Mouse (Mus musculus) heart, embryonic 13.5 days (tissue): ENCODE measurements around the gene Nrd1. TPM values are rescaled to one million over a fixed set of nuclear protein-coding genes. Genes with fewer than 3 reads are reported as not detected.

Source experiments
- ATAC-seq: fragments of 200-750 bp; cut with Nextera tagmentation; 2 replicates; pipeline ENCODE4 v1.8.0; 2017; ENCODE audit warnings: moderate TSS enrichment; ENCODE audit not compliant: insufficient number of reproducible peaks, low FRiP score, low TSS enrichment; ENCODE audit errors: extremely low read depth
- H3K27ac ChIP-seq: fragments of 300-500 bp; sonication (generic); replicated peaks from 2 replicates; pipeline ENCODE4 v1.5.1; 2015; ENCODE audit warnings: moderate library complexity, mild to moderate bottlenecking, inconsistent platforms
- H3K27me3 ChIP-seq: fragments of 300-500 bp; sonication (generic); replicated peaks from 2 replicates; pipeline ENCODE4 v1.6.1; 2015; ENCODE audit warnings: mild to moderate bottlenecking, inconsistent platforms
- H3K36me3 ChIP-seq: fragments of 300-500 bp; sonication (generic); 2 replicates; pipeline ENCODE4 v1.6.1; 2015; ENCODE audit warnings: mild to moderate bottlenecking, inconsistent platforms
- H3K4me1 ChIP-seq: fragments of 300-500 bp; sonication (generic); 2 replicates; pipeline ENCODE4 v1.6.1; 2015; ENCODE audit warnings: inconsistent platforms
- H3K4me2 ChIP-seq: fragments of 300-500 bp; sonication (generic); 2 replicates; pipeline ENCODE4 v1.6.1; 2015; ENCODE audit warnings: inconsistent platforms, mild to moderate bottlenecking, moderate library complexity
- H3K4me3 ChIP-seq: fragments of 300-500 bp; sonication (generic); 2 replicates; pipeline ENCODE4 v1.5.1; 2015; ENCODE audit warnings: moderate library complexity, mild to moderate bottlenecking, inconsistent platforms
- H3K9ac ChIP-seq: fragments of 300-500 bp; sonication (generic); 2 replicates; pipeline ENCODE4 v1.6.1; 2015; ENCODE audit warnings: inconsistent platforms, mild to moderate bottlenecking, moderate library complexity
- H3K9me3 ChIP-seq: fragments of 300-500 bp; sonication (generic); 2 replicates; pipeline ENCODE4 v1.6.1; 2016; ENCODE audit warnings: inconsistent platforms
- WGBS: fragments of 180-500 bp; shearing (Covaris S2); methylation state at CpG from one replicate; pipeline ENCODE4 v1.1.7; 2015; ENCODE audit warnings: mixed read lengths; 5-methylcytosine and 5-hydroxymethylcytosine counted together
- polyA plus RNA-seq: library from polyadenylated mRNA; unstranded; fragments of >200 nt; fragmentation: Nextera tagmentation; extraction: Ambion mirVana; gene quantifications from 2 replicates; pipeline ENCODE4 v1.2.1, GENCODE M21; 2015

The Nrd1 gene
- polyA plus RNA-seq, 1 experiment from 2014 or later, result 47.4 TPM

DNA sequence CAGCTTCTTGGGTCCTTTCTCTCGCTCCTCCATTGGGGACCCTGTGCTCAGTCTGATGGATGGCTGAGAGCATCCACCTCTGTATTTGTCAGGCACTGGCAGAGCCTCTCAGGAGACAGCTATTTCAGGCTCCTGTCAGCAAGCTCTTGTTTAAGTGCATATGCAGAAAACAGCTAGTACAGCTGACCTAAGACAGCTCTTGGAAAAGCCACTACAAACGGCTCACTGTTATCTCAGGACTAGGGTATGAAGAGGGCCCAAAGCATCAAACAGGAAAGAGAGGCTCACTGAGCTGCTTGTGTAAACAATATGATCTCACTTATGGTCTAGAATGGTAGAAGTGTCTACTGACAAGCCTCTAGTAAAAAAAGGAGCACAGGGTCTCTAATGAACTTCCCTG is 93.8 kb downstream of the Nrd1 start:
- Histone ChIP-seq H3K9me3 (no peaks in the 10 kb centered on the region), H3K27me3 (no peaks in the 10 kb centered on the region), H3K4me3 (no peak overlapping the region), H3K9ac (no peak overlapping the region), H3K4me2 (no peak overlapping the region), H3K4me1 (peaks cover 33% of the 10 kb centered on the region), H3K36me3 (peaks cover 14% of the 10 kb centered on the region), H3K27ac (peak overlapping the region; percentile 50)
- WGBS, result 34% methylated on average over 2 of the region's 2 CpGs
- no peak; the same call in 1 of the 2 replicates for ATAC-seq

DNA sequence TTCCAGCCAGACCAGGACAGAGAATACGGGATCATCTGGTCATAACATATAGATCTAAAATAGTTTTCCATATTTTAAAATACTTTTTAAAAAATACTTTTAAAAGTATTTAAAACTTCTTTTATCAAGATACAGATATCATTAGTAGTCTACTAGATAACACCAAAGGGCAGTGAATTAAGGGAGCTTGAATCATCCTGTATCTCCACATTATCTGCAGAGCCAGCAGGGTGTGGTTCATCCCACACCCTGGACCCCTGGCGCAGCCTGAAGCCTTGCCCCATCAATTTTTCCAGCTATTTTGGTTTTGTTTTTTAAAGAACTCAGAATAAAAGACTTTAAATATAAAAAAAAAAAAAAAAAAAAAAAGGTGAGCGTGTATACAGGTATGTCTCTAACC is 98.4 kb downstream of the Nrd1 start:
- no peak overlapping the region for H3K9ac ChIP-seq
- no peak overlapping the region for H3K4me2 ChIP-seq
- peaks cover 23% of the 10 kb centered on the region for H3K36me3 ChIP-seq
- H3K4me1 ChIP-seq, result peaks cover 22% of the 10 kb centered on the region
- 89% methylated on average over 3 of the region's 3 CpGs for WGBS
- H3K27ac ChIP-seq, result no peak overlapping the region
- no peak overlapping the region for H3K4me3 ChIP-seq
- H3K27me3 ChIP-seq, result no peaks in the 10 kb centered on the region
- H3K9me3 ChIP-seq, result no peaks in the 10 kb centered on the region
- ATAC-seq, result no peak

DNA sequence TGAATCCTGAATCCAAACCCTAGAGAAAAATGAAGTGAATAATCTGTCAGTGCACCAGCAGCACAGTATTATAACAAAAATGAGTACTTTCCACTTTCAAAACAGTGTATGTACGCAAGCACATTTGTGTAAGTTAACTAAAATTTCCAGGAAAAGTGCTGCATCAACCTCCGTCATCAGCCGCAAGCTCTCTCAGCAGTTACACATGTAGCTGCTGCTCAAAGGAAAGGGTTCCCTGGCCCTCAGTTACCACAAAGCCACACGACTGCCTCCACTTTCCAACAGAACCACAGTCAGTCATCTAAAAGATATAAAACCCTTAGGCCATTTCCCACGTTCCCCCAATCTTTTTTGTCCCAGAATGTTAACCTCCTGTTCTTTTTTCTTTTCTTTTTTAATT is 102.1 kb downstream of the Nrd1 start:
- Histone ChIP-seq H3K9me3 (no peaks in the 10 kb centered on the region), H3K4me2 (no peak overlapping the region), H3K36me3 (peaks cover 15% of the 10 kb centered on the region), H3K27ac (no peak overlapping the region), H3K27me3 (no peaks in the 10 kb centered on the region), H3K4me3 (no peak overlapping the region), H3K9ac (no peak overlapping the region), H3K4me1 (peaks cover 11% of the 10 kb centered on the region; the same call in 1 of the 2 replicates)
- ATAC-seq, result no peak
- 86% methylated on average over 5 of the region's 5 CpGs for WGBS

DNA sequence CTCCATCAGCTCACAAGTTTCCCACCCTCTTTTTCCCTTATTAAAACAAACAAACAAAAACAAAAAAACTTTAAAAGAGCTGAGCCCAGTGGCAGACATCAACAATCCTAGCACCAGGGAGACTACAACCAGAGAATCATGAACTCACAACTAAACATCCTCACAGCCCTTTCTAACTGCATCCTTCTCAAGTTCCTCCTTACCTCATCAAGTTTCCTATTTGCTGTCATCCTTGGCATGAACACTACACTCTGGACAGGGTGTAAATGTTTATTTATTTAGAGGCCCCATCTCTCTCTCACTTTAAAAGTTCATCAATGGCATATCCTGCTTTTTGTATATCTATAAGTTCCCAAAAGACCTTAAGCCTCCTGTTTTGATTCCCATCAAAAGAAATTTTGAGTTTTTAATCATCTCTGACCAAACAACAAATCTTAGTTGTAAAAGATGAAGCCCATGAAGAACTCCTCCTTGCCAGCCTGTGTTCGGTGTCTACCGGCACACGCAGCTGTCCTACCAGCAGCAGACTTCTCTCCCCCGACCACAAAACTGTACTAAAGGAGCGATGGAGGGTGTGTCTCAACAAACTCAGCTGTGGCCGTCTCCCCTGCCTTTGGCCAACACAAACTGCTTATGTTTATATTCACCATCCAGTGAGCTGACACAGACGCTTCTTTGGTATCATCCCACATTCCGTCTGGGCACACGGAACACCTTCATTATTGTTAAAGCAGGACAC is 102.9 kb downstream of the Nrd1 start:
- H3K27ac ChIP-seq, result no peak overlapping the region
- peaks cover 11% of the 10 kb centered on the region; the same call in 1 of the 2 replicates for H3K4me1 ChIP-seq

DNA sequence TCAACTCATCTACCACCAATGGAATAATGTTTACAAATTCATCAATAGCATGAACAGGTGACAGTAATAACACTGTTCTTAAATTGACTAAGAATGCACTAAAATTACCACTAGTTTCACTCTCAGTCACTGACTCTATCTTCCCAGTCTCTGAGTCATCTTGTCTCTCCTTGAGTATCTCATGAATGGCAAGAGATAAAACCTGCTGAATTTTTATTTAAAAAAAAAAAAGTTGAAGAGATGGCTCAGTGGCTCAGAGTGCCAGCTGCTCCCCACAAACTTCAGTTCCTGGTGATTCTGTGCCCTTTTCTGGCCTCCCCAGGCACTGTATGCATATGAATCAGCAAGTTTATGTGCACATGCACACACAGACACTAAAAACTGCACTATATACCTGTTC is 104.8 kb downstream of the Nrd1 start:
- no peak overlapping the region for H3K9ac ChIP-seq
- ATAC-seq, result no peak

More for the DNA sequence above, 102.9 kb downstream of the Nrd1 start:
- Histone ChIP-seq H3K36me3 (peaks cover 13% of the 10 kb centered on the region), H3K4me3 (no peak overlapping the region), H3K9ac (no peak overlapping the region), H3K9me3 (no peaks in the 10 kb centered on the region), H3K27me3 (no peaks in the 10 kb centered on the region), H3K4me2 (no peak overlapping the region)
- WGBS, result 71% methylated on average over 9 of the region's 9 CpGs
- no peak for ATAC-seq

DNA sequence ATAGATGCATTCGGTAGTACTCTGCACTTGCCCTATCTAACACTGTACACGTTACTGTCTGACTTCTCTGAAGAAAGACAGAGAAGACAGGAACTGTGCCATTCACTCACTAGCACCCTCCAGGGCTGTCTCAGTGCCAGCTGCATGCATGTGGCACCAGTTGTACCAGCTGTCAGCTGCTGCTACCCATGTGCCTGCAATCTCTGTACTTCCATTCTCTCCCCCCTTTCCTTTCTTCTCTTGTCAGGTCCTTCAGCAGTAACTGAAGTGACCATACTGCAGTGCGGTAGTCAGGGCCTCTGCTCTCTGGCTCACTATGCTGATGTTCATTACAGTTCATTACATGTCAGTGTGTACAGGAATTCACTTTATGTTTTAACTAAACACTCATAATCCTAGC is 105.6 kb downstream of the Nrd1 start:
- Histone ChIP-seq H3K36me3 (peaks cover 5% of the 10 kb centered on the region), H3K4me2 (no peak overlapping the region), H3K9ac (no peak overlapping the region), H3K4me1 (peaks cover 11% of the 10 kb centered on the region; the same call in 1 of the 2 replicates), H3K9me3 (no peaks in the 10 kb centered on the region), H3K4me3 (no peak overlapping the region), H3K27ac (no peak overlapping the region), H3K27me3 (no peaks in the 10 kb centered on the region)
- no peak for ATAC-seq
- WGBS, result 57% methylated on average over 3 of the region's 3 CpGs

More for the DNA sequence above, 104.8 kb downstream of the Nrd1 start:
- H3K4me2 ChIP-seq, result no peak overlapping the region
- no peaks in the 10 kb centered on the region for H3K27me3 ChIP-seq
- no peak overlapping the region for H3K27ac ChIP-seq
- no peaks in the 10 kb centered on the region for H3K9me3 ChIP-seq
- peaks cover 11% of the 10 kb centered on the region for H3K36me3 ChIP-seq
- peaks cover 11% of the 10 kb centered on the region; the same call in 1 of the 2 replicates for H3K4me1 ChIP-seq
- no peak overlapping the region for H3K4me3 ChIP-seq

DNA sequence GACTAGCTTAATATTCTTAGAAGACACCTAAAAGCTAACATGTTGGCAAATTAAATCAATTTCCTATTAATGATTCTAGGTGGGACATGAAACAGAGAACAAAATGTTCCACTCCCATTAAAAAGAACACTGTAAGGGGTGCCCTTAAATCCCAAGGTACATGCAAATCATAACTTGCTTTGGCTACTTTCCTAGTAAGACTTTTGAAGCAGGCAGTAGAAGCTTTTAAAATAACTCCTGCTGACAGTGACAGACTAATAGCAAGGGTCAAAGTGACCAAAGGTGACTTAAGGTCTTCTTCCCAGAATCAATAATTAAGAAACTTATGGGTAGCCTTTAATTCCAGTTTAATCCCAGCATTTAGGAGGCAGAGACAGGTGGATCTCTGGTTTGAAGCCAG is 106.1 kb downstream of the Nrd1 start:
- Histone ChIP-seq H3K4me2 (no peak overlapping the region), H3K36me3 (no peaks in the 10 kb centered on the region), H3K27me3 (no peaks in the 10 kb centered on the region), H3K9ac (no peak overlapping the region), H3K27ac (no peak overlapping the region), H3K9me3 (no peaks in the 10 kb centered on the region), H3K4me3 (no peak overlapping the region), H3K4me1 (peaks cover 15% of the 10 kb centered on the region)
- ATAC-seq, result no peak

DNA sequence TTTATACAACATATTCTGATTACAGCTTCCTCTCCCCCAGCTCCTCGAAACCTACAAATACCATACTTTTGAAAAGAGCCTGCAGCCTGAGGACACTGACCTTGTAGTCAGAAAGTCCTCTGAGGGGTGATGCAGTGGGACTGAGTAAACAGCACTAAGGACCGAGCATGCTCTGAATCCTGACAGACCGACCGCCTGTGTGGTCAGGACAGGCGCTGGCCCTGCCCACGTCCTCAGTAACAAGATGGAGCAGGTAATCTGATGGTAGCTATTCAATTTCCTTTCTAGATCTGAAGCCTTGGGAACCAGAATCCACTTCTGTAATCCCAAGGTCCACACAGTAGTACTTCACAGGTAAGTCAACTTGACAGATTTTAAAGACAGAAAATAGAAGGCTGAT is 108.6 kb downstream of the Nrd1 start:
- 83% methylated on average over 6 of the region's 6 CpGs for WGBS
- Histone ChIP-seq H3K27ac (no peak overlapping the region), H3K9me3 (no peaks in the 10 kb centered on the region), H3K27me3 (no peaks in the 10 kb centered on the region), H3K4me3 (no peak overlapping the region), H3K36me3 (no peaks in the 10 kb centered on the region), H3K4me2 (no peak overlapping the region), H3K9ac (no peak overlapping the region), H3K4me1 (peaks cover 26% of the 10 kb centered on the region)
- no peak for ATAC-seq

DNA sequence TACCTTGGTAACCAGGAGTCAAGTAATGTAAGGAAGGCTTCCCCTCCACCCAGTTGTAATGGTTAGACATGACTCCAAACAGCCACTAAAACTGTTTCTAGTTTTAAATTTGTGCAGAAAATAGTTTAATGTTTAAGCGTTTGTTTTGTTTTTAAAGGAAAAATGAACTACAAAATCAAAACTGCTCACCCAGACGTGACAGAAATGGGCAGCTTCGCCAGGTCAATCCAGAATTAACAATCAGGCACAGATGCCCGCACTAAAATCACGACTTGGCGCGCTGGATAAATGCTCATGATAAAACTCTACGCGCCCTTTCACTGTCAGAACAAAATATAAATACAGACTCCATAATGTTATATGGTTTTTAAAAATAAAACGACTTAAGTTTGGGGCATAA is 109.2 kb downstream of the Nrd1 start:
- H3K4me1 ChIP-seq, result peaks cover 29% of the 10 kb centered on the region
- no peak overlapping the region for H3K27ac ChIP-seq
- no peak overlapping the region for H3K9ac ChIP-seq
- H3K4me3 ChIP-seq, result no peak overlapping the region
- ATAC-seq, result no peak
- H3K9me3 ChIP-seq, result no peaks in the 10 kb centered on the region
- no peak overlapping the region for H3K4me2 ChIP-seq
- WGBS, result 87% methylated on average over 10 of the region's 10 CpGs
- H3K36me3 ChIP-seq, result no peaks in the 10 kb centered on the region
- H3K27me3 ChIP-seq, result no peaks in the 10 kb centered on the region

DNA sequence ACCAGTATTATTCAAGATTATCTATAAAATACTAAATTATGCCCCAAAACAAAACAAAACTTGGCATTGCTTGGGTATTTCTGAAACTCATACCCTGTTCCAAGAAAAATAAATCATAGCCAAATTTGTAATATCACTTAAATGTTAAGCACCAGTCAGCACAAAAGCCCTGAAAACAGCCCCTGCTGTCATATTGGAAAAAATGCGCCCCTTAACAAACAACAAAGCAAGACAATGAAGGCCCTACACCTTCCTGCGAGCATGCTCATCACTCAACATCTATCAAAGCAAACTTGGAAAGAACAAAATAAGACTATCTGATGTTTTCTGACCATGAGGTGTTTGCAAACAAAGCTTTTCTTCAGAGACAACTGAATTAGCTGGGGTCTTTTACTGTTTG is 110.5 kb downstream of the Nrd1 start:
- peaks cover 38% of the 10 kb centered on the region for H3K4me1 ChIP-seq
- 81% methylated on average over 2 of the region's 2 CpGs for WGBS
- no peaks in the 10 kb centered on the region for H3K27me3 ChIP-seq
- H3K27ac ChIP-seq, result no peak overlapping the region
- H3K9me3 ChIP-seq, result no peaks in the 10 kb centered on the region
- H3K4me2 ChIP-seq, result no peak overlapping the region
- no peak for ATAC-seq
- no peak overlapping the region for H3K4me3 ChIP-seq
- H3K9ac ChIP-seq, result no peak overlapping the region
- no peaks in the 10 kb centered on the region for H3K36me3 ChIP-seq
